Mouse (Mus musculus): ENCODE measurements around the gene Plekhh3. TPM values are rescaled to one million over a fixed set of nuclear protein-coding genes. Genes with fewer than 3 reads are reported as not detected.

Plekhh3 gene
- 6.6 and 7.3 TPM in 2 replicates for polyA plus RNA-seq (2015; fragmentation: Nextera tagmentation; extraction: Ambion mirVana)

DNA sequence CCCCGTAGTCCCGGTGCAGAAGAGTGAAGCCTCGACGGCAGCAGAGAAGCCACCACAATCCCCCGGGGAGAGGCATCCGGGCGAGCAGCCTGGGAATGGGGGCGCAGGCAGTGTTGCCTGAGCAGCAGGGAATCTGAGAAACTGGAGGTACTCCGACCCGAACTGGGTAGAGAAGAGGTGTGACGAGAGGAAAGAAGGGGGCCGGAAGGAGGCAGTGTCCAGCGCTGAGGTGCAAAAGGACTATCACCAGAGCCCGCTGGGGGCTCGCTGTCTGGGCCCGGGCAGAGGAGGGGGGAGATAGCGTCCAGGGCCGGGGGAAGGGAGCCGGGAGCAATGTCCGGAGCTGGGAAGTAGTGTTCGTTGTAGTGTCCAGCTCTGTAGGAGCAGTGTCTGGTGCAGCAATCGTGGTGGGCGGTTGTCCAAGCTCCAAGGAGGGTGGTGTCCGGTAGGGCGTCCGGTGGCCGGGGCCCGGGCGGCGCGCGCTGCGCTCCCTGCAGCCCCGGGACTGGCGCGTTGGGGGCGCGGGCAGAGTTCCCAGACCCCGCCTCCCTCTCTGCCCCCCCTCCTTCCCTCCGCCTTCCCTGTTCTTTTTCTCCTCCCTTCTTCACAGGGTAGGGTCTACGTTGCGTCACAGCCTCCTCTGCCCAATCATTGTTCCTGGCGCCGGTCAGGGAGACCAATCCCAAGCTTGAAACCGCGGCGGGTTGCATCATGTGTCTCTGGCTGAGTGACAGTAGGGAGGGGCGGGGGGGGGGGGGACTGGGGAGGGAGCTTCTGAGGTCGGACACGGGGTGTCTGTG lies at the start of gene Plekhh3:
Plekhh3 (minus strand) TSS at position 541 of the 800 bp plus-strand sequence.
- Histone ChIP-seq H3K9me3 (no peaks in the 10 kb centered on the region), H3K27ac (peak within 1 kb of the TSS; percentile 72), H3K36me3 (peaks cover 20% of the 10 kb centered on the region), H3K4me2 (replicated peaks) (peak within 1 kb of the TSS; percentile 89), H3K4me1 (peaks cover 61% of the 10 kb centered on the region), H3K9ac (peak within 1 kb of the TSS; percentile 78), H3K4me3 (peak within 1 kb of the TSS; percentile 74), H3K27me3 (peaks cover 79% of the 10 kb centered on the region)
- ATAC-seq (ENCODE audit: low FRiP score, low read depth): peak; percentile 96
- WGBS: under 1% methylated on average over 50 of the region's 50 CpGs

DNA sequence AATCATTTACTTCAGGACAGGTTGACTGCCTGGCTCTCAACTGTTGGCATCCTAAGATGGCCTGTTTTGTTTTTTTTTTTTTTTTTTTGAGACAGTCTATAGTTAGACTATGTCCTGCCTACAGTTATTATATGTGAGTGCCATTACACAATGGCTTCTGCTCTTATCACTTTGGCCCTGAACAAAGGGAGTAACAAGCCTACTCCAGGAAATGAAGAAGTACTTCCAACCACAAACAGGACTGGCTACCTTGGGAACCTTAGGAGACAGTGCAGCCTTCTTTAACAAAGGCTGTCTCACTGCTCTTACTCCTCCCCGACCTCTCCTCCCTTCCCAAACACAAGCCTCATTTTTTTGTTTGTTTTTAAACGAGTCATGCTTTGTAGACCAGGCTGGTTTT lies 49.7 kb upstream of the Plekhh3 start:
- Histone ChIP-seq H3K4me2 (replicated peaks) (no peak overlapping the region), H3K9ac (no peak overlapping the region), H3K36me3 (peaks cover 15% of the 10 kb centered on the region), H3K4me3 (no peak overlapping the region), H3K27me3 (no peaks in the 10 kb centered on the region), H3K9me3 (no peaks in the 10 kb centered on the region), H3K4me1 (peaks cover 9% of the 10 kb centered on the region; the same call in 1 of the 2 replicates), H3K27ac (no peak overlapping the region)
- WGBS: 66% methylated on average over 2 of the region's 2 CpGs
- ATAC-seq (ENCODE audit: low FRiP score, low read depth): no peak

DNA sequence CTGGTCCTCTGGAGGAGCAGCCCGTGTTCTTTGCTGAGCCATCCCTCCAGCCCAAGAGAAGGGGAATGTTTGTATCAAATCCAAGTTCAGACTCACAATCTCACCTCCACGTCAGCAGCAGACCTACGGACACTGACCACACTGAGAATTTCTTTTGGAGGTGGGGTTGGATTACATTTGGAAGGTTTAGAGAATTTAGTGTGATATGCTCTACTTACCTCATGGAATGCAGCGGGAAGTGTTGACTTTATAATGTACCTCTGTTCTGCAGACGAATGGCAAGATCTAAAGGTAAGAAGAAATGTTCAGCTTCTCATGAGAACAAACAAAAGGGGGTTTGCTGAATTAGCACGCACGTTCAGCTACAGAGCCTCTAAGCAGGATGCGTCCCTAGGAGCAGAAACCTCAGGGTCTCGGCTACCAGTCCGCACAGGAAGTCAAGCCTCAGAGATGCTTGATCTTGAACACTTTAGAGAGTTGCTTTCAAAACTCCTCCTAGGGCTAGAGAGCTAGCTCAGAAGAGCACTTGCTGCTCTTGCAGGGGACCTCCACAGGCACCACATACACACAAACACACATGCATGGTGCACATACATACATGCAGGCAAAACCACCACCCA lies 47.4 kb upstream of the Plekhh3 start:
- no peaks in the 10 kb centered on the region for H3K27me3 ChIP-seq
- H3K27ac ChIP-seq: no peak overlapping the region
- H3K4me1 ChIP-seq: no peaks in the 10 kb centered on the region
- H3K4me3 ChIP-seq: no peak overlapping the region
- H3K36me3 ChIP-seq: peaks cover 37% of the 10 kb centered on the region
- H3K9me3 ChIP-seq: no peaks in the 10 kb centered on the region
- WGBS: 85% methylated on average over 10 of the region's 10 CpGs
- H3K9ac ChIP-seq: no peak overlapping the region
- H3K4me2 ChIP-seq (replicated peaks): no peak overlapping the region
- ATAC-seq (ENCODE audit: low FRiP score, low read depth): no peak

GRCm38 (mm10) chr11:101216936-101217335 lies 45.8 kb upstream of the Plekhh3 start:
- Histone ChIP-seq H3K4me2 (replicated peaks) (no peak overlapping the region), H3K4me3 (no peak overlapping the region), H3K36me3 (peaks cover 48% of the 10 kb centered on the region), H3K9me3 (no peaks in the 10 kb centered on the region), H3K4me1 (no peaks in the 10 kb centered on the region), H3K27me3 (no peaks in the 10 kb centered on the region), H3K9ac (no peak overlapping the region), H3K27ac (no peak overlapping the region)
- WGBS: 86% methylated on average over 5 of the region's 5 CpGs
- ATAC-seq (ENCODE audit: low FRiP score, low read depth): no peak

GRCm38 (mm10) chr11:101211970-101212369 lies 40.8 kb upstream of the Plekhh3 start:
- H3K9ac ChIP-seq: no peak overlapping the region
- H3K36me3 ChIP-seq: peaks cover 75% of the 10 kb centered on the region
- H3K9me3 ChIP-seq: no peaks in the 10 kb centered on the region
- H3K4me2 ChIP-seq (replicated peaks): no peak overlapping the region
- no peaks in the 10 kb centered on the region for H3K4me1 ChIP-seq
- H3K27me3 ChIP-seq: no peaks in the 10 kb centered on the region
- 45% methylated on average over 3 of the region's 3 CpGs for WGBS
- no peak overlapping the region for H3K4me3 ChIP-seq
- H3K27ac ChIP-seq: no peak overlapping the region
- peak; percentile 71; the same call in 1 of the 2 replicates for ATAC-seq (ENCODE audit: low FRiP score, low read depth)

GRCm38 (mm10) chr11:101200986-101201385 lies 29.8 kb upstream of the Plekhh3 start:
- no peaks in the 10 kb centered on the region for H3K27me3 ChIP-seq
- no peak overlapping the region for H3K4me2 ChIP-seq (replicated peaks)
- no peaks in the 10 kb centered on the region for H3K4me1 ChIP-seq
- H3K4me3 ChIP-seq: no peak overlapping the region
- H3K9ac ChIP-seq: no peak overlapping the region
- no peak for ATAC-seq (ENCODE audit: low FRiP score, low read depth)
- H3K36me3 ChIP-seq: peaks cover 83% of the 10 kb centered on the region
- WGBS: 28% methylated on average over 7 of the region's 7 CpGs
- no peak overlapping the region for H3K27ac ChIP-seq
- H3K9me3 ChIP-seq: no peaks in the 10 kb centered on the region

DNA sequence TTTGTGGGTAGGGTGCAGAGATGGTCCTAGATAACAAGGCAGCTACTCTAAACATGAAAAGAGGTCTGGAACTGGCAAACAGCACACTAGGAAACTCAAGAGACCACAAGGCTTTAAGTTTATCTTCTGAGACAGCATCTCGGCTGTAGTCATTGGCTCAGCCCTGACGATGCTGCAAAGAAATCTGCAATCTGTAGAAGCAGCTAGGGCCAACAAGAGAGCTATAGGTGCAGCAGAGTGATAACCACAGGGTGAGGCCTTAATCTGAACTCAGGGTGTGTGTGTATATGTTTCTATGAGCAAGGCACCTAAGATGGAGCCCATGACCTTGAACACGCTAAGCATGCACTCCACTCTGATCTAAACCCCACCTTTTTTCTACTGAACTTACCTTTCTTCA lies 28.4 kb upstream of the Plekhh3 start:
- Histone ChIP-seq H3K9ac (no peak overlapping the region), H3K4me3 (no peak overlapping the region), H3K4me1 (no peaks in the 10 kb centered on the region), H3K27me3 (no peaks in the 10 kb centered on the region), H3K9me3 (no peaks in the 10 kb centered on the region), H3K36me3 (peaks cover 85% of the 10 kb centered on the region), H3K4me2 (replicated peaks) (no peak overlapping the region), H3K27ac (no peak overlapping the region)
- WGBS: 91% methylated on average over 3 of the region's 3 CpGs
- no peak for ATAC-seq (ENCODE audit: low FRiP score, low read depth)

- H3K4me1 ChIP-seq: peaks cover 5% of the 10 kb centered on the region
- H3K27ac ChIP-seq: no peak overlapping the region
- no peak for ATAC-seq (ENCODE audit: low FRiP score, low read depth)
- H3K36me3 ChIP-seq: peaks cover 86% of the 10 kb centered on the region
- H3K9ac ChIP-seq: no peak overlapping the region
- H3K9me3 ChIP-seq: no peaks in the 10 kb centered on the region
- 94% methylated on average over 8 of the region's 8 CpGs for WGBS
- H3K27me3 ChIP-seq: no peaks in the 10 kb centered on the region
- H3K4me2 ChIP-seq (replicated peaks): no peak overlapping the region
- no peak overlapping the region for H3K4me3 ChIP-seq
These were observed 25.0 kb upstream of the Plekhh3 start for GRCm38 (mm10) chr11:101196175-101196574.

- Histone ChIP-seq H3K27me3 (no peaks in the 10 kb centered on the region), H3K9ac (no peak overlapping the region), H3K27ac (no peak overlapping the region), H3K4me1 (peaks cover 11% of the 10 kb centered on the region), H3K4me3 (no peak overlapping the region), H3K9me3 (no peaks in the 10 kb centered on the region), H3K4me2 (replicated peaks) (no peak overlapping the region), H3K36me3 (peaks cover 80% of the 10 kb centered on the region)
- ATAC-seq (ENCODE audit: low FRiP score, low read depth): no peak
- 84% methylated on average over 8 of the region's 8 CpGs for WGBS
These were observed 24.4 kb upstream of the Plekhh3 start for GRCm38 (mm10) chr11:101195571-101195970.

GRCm38 (mm10) chr11:101195101-101195500 lies 23.9 kb upstream of the Plekhh3 start:
- no peaks in the 10 kb centered on the region for H3K9me3 ChIP-seq
- no peaks in the 10 kb centered on the region for H3K27me3 ChIP-seq
- no peak overlapping the region for H3K27ac ChIP-seq
- H3K4me2 ChIP-seq (replicated peaks): no peak overlapping the region
- H3K36me3 ChIP-seq: peaks cover 75% of the 10 kb centered on the region
- H3K4me3 ChIP-seq: no peak overlapping the region
- peaks cover 15% of the 10 kb centered on the region for H3K4me1 ChIP-seq
- 79% methylated on average over 1 of the region's 1 CpGs for WGBS
- no peak for ATAC-seq (ENCODE audit: low FRiP score, low read depth)
- no peak overlapping the region for H3K9ac ChIP-seq

GRCm38 (mm10) chr11:101194643-101195042 lies 23.5 kb upstream of the Plekhh3 start:
- WGBS: 90% methylated on average over 6 of the region's 6 CpGs
- Histone ChIP-seq H3K4me2 (replicated peaks) (no peak overlapping the region), H3K36me3 (peaks cover 71% of the 10 kb centered on the region), H3K27me3 (no peaks in the 10 kb centered on the region), H3K27ac (no peak overlapping the region), H3K9ac (no peak overlapping the region), H3K4me1 (peaks cover 20% of the 10 kb centered on the region), H3K9me3 (no peaks in the 10 kb centered on the region), H3K4me3 (no peak overlapping the region)
- ATAC-seq (ENCODE audit: low FRiP score, low read depth): no peak

GRCm38 (mm10) chr11:101194137-101194536 lies 23.0 kb upstream of the Plekhh3 start:
- Histone ChIP-seq H3K27ac (no peak overlapping the region), H3K4me2 (replicated peaks) (no peak overlapping the region), H3K36me3 (peaks cover 66% of the 10 kb centered on the region), H3K4me1 (peaks cover 25% of the 10 kb centered on the region), H3K27me3 (no peaks in the 10 kb centered on the region), H3K4me3 (no peak overlapping the region), H3K9me3 (no peaks in the 10 kb centered on the region), H3K9ac (no peak overlapping the region)
- ATAC-seq (ENCODE audit: low FRiP score, low read depth): no peak
- 82% methylated on average over 5 of the region's 5 CpGs for WGBS
